Mouse (Mus musculus) midbrain, embryonic 12.5 days (tissue): Measurements from ENCODE around the gene Cnga2. TPM values are rescaled to one million over a fixed set of nuclear protein-coding genes. Genes with fewer than 3 reads are reported as not detected.

Experiments used
- ATAC-seq: fragments of 200-750 bp; cut with Nextera tagmentation; 2 replicates; pipeline ENCODE4 v1.8.0; 2017; ENCODE audit warnings: low read depth, moderate TSS enrichment, moderate library complexity; ENCODE audit not compliant: low FRiP score
- H3K27ac ChIP-seq: fragments of 300-500 bp; sonication (generic); replicated peaks from 2 replicates; pipeline ENCODE4 v1.5.1; 2016; ENCODE audit warnings: mild to moderate bottlenecking
- H3K27me3 ChIP-seq: fragments of 300-500 bp; sonication (generic); 2 replicates; pipeline ENCODE4 v1.6.1; 2016; ENCODE audit warnings: mild to moderate bottlenecking
- H3K36me3 ChIP-seq: fragments of 300-500 bp; sonication (generic); 2 replicates; pipeline ENCODE4 v1.6.1; 2016
- H3K4me1 ChIP-seq: fragments of 300-500 bp; sonication (generic); 2 replicates; pipeline ENCODE4 v1.6.1; 2016
- H3K4me2 ChIP-seq: fragments of 300-500 bp; sonication (generic); replicated peaks from 2 replicates; pipeline ENCODE4 v1.6.1; 2016; ENCODE audit warnings: mild to moderate bottlenecking, moderate library complexity
- H3K4me3 ChIP-seq: fragments of 300-500 bp; sonication (generic); 2 replicates; pipeline ENCODE4 v1.5.1; 2016; ENCODE audit warnings: mild to moderate bottlenecking
- H3K9ac ChIP-seq: fragments of 300-500 bp; sonication (generic); replicated peaks from 2 replicates; pipeline ENCODE4 v1.6.1; 2016; ENCODE audit warnings: mild to moderate bottlenecking, moderate library complexity
- H3K9me3 ChIP-seq: fragments of 300-500 bp; sonication (generic); 2 replicates; pipeline ENCODE4 v1.6.1; 2016; ENCODE audit warnings: mild to moderate bottlenecking
- WGBS: fragments of 180-500 bp; shearing (Covaris S2); methylation state at CpG from one replicate; pipeline ENCODE4 v1.1.7; 2016; 5-methylcytosine and 5-hydroxymethylcytosine counted together
- polyA plus RNA-seq: library from polyadenylated mRNA; unstranded; fragments of >200 nt; fragmentation: Nextera tagmentation; extraction: Ambion mirVana; gene quantifications from 2 replicates; pipeline ENCODE4 v1.2.1, GENCODE M21; 2016

Gene Cnga2
- polyA plus RNA-seq, 1 experiment from 2014 or later: not detected

GRCm38 (mm10) chrX:71983205-71983604, 8.4 kb upstream of the Cnga2 start:
- H3K4me2 ChIP-seq: no peak overlapping the region
- H3K9ac ChIP-seq: no peak overlapping the region
- no peak for ATAC-seq
- H3K27me3 ChIP-seq: no peaks in the 10 kb centered on the region
- WGBS: 81% methylated on average over 2 of the region's 2 CpGs
- no peak overlapping the region for H3K4me3 ChIP-seq
- H3K9me3 ChIP-seq: no peaks in the 10 kb centered on the region
- no peaks in the 10 kb centered on the region for H3K36me3 ChIP-seq
- no peak overlapping the region for H3K27ac ChIP-seq
- H3K4me1 ChIP-seq: no peaks in the 10 kb centered on the region

GRCm38 (mm10) chrX:71983775-71984174, 7.9 kb upstream of the Cnga2 start:
- ATAC-seq: no peak
- H3K27ac ChIP-seq: no peak overlapping the region
- no peak overlapping the region for H3K4me2 ChIP-seq
- no peak overlapping the region for H3K4me3 ChIP-seq
- no peaks in the 10 kb centered on the region for H3K27me3 ChIP-seq
- H3K4me1 ChIP-seq: no peaks in the 10 kb centered on the region
- 78% methylated on average over 1 of the region's 1 CpGs for WGBS
- no peaks in the 10 kb centered on the region for H3K9me3 ChIP-seq
- H3K9ac ChIP-seq: no peak overlapping the region
- no peaks in the 10 kb centered on the region for H3K36me3 ChIP-seq

- H3K4me2 ChIP-seq: no peak overlapping the region
- no peaks in the 10 kb centered on the region for H3K27me3 ChIP-seq
- no peak overlapping the region for H3K27ac ChIP-seq
- WGBS: 66% methylated on average over 1 of the region's 1 CpGs
- no peak for ATAC-seq
- H3K36me3 ChIP-seq: no peaks in the 10 kb centered on the region
- H3K4me1 ChIP-seq: no peaks in the 10 kb centered on the region
- H3K9ac ChIP-seq: no peak overlapping the region
- no peak overlapping the region for H3K4me3 ChIP-seq
- H3K9me3 ChIP-seq: no peaks in the 10 kb centered on the region
Observed at GRCm38 (mm10) chrX:71995972-71996371, 4.3 kb downstream of the Cnga2 start.

GRCm38 (mm10) chrX:72009930-72010329, 18.3 kb downstream of the Cnga2 start:
- H3K9me3 ChIP-seq: no peaks in the 10 kb centered on the region
- no peak overlapping the region for H3K9ac ChIP-seq
- no peak overlapping the region for H3K4me3 ChIP-seq
- no peaks in the 10 kb centered on the region for H3K36me3 ChIP-seq
- no peaks in the 10 kb centered on the region for H3K4me1 ChIP-seq
- no peak for ATAC-seq
- no peak overlapping the region for H3K27ac ChIP-seq
- no peak overlapping the region for H3K4me2 ChIP-seq
- H3K27me3 ChIP-seq: no peaks in the 10 kb centered on the region

DNA sequence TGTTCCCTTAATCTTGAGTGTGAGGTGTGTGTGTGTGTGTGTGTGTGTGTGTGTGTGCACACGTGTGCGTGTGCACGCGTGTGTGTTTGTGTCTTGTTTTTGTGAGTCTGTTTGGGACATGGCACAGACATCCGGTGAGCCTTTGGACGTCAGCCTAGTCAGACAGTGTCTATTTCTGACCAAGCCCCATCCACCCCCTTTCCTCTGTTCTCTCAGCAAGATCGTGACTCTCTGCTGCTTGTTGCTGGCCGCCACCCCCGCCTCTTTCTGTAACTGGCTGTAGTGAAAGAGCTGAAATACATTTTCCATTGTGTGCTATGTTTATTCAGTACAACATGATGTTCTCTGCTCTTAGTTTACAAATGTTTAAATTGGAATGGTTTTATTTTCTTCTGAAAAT, 20.6 kb downstream of the Cnga2 start:
- no peak overlapping the region for H3K9ac ChIP-seq
- no peak for ATAC-seq
- 75% methylated on average over 9 of the region's 9 CpGs for WGBS
- H3K4me3 ChIP-seq: no peak overlapping the region
- H3K27ac ChIP-seq: no peak overlapping the region
- H3K9me3 ChIP-seq: no peaks in the 10 kb centered on the region
- no peaks in the 10 kb centered on the region for H3K4me1 ChIP-seq
- no peaks in the 10 kb centered on the region for H3K36me3 ChIP-seq
- no peak overlapping the region for H3K4me2 ChIP-seq
- no peaks in the 10 kb centered on the region for H3K27me3 ChIP-seq

DNA sequence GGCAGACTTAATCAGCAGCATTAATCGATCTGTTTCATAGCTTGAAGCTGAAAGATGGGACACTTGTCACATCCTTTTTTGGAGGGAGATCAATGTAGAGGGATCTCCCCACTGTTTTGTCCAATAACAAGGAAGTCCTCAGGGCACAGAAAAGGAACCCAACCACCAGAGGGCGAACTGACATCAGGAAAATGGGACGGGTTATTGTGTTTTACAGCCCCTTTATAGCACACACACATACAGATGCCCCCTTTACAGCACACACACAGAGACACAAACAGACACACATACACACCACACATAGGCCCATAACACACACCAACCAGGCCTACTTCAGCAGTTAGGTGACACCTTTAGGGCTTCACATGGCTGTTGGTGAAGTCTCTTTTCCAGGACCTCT, 21.2 kb downstream of the Cnga2 start:
- WGBS: 33% methylated on average over 3 of the region's 3 CpGs
- Histone ChIP-seq H3K4me3 (no peak overlapping the region), H3K4me2 (no peak overlapping the region), H3K9ac (no peak overlapping the region), H3K4me1 (no peaks in the 10 kb centered on the region), H3K9me3 (no peaks in the 10 kb centered on the region), H3K27ac (no peak overlapping the region), H3K36me3 (no peaks in the 10 kb centered on the region), H3K27me3 (no peaks in the 10 kb centered on the region)
- no peak for ATAC-seq

GRCm38 (mm10) chrX:72022241-72022640, 30.6 kb downstream of the Cnga2 start:
- Histone ChIP-seq H3K27ac (no peak overlapping the region), H3K9ac (no peak overlapping the region), H3K4me1 (no peaks in the 10 kb centered on the region), H3K4me2 (no peak overlapping the region), H3K27me3 (no peaks in the 10 kb centered on the region), H3K4me3 (no peak overlapping the region), H3K9me3 (no peaks in the 10 kb centered on the region), H3K36me3 (no peaks in the 10 kb centered on the region)
- ATAC-seq: no peak
- WGBS: 81% methylated on average over 1 of the region's 1 CpGs

DNA sequence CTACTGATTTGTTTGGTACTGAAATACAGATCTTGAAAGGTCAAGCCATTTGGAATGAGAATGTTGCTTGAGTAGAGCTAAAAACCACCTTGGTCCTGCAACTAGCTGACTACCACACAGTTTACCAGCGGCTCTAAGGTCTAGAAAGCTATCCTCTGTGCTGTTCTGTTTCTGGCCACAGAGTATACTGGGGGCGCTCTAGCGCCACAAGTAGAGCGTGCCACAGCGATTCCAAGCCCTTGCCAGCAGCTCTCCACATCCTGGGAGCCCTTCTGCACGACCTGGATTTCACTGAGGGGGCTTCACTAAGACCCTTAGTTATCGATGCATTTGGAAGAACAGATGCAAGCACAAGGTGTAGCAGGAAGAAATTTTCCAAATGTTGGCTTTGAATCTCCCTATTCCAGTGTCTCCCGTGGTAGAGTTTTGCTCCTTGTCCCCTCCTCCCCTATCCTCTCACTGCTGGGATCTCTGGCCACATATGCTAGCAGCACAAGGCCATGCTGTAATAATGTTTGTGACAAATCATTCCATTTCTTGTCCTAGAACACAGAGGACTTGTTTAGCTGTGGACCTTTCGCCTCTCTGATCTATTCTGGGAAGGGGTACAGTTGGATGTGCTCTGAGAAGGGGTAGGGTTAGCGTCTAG, 31.2 kb downstream of the Cnga2 start:
- H3K9ac ChIP-seq: no peak overlapping the region
- WGBS: 40% methylated on average over 10 of the region's 10 CpGs
- H3K4me1 ChIP-seq: no peaks in the 10 kb centered on the region
- H3K36me3 ChIP-seq: no peaks in the 10 kb centered on the region
- no peaks in the 10 kb centered on the region for H3K9me3 ChIP-seq
- ATAC-seq: no peak
- H3K4me3 ChIP-seq: no peak overlapping the region
- H3K27ac ChIP-seq: no peak overlapping the region
- H3K4me2 ChIP-seq: no peak overlapping the region
- H3K27me3 ChIP-seq: no peaks in the 10 kb centered on the region

DNA sequence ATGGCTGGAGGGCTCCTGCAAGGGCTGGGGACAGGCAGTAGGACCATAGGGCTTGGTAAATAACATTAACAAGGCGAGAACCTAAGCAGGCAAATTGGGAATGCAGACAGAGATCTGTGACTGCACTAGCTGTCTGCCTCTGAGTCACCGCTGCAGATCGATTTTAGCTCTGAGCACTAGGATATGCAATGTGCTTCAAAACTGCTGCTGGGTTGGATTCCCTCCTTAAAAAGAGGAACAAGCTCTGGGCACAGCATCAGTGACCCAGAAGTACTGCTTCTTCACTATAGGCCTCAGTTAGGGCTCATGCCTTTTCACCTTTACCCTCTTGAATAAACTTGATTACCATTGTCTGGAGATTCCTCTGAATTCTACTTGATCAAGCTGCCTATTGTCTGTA, 31.9 kb downstream of the Cnga2 start:
- H3K4me2 ChIP-seq: no peak overlapping the region
- H3K27ac ChIP-seq: no peak overlapping the region
- no peaks in the 10 kb centered on the region for H3K4me1 ChIP-seq
- H3K27me3 ChIP-seq: no peaks in the 10 kb centered on the region
- 77% methylated on average over 3 of the region's 3 CpGs for WGBS
- no peak overlapping the region for H3K9ac ChIP-seq
- no peaks in the 10 kb centered on the region for H3K9me3 ChIP-seq
- ATAC-seq: no peak
- H3K36me3 ChIP-seq: no peaks in the 10 kb centered on the region
- no peak overlapping the region for H3K4me3 ChIP-seq

GRCm38 (mm10) chrX:72044056-72044455, 52.4 kb downstream of the Cnga2 start:
- no peaks in the 10 kb centered on the region for H3K9me3 ChIP-seq
- WGBS: 62% methylated on average over 3 of the region's 3 CpGs
- H3K4me1 ChIP-seq: no peaks in the 10 kb centered on the region
- H3K4me2 ChIP-seq: no peak overlapping the region
- no peak for ATAC-seq
- H3K27me3 ChIP-seq: no peaks in the 10 kb centered on the region
- H3K9ac ChIP-seq: no peak overlapping the region
- H3K27ac ChIP-seq: no peak overlapping the region
- H3K36me3 ChIP-seq: no peaks in the 10 kb centered on the region
- H3K4me3 ChIP-seq: no peak overlapping the region

GRCm38 (mm10) chrX:72047918-72048317, 56.3 kb downstream of the Cnga2 start:
- Histone ChIP-seq H3K4me2 (no peak overlapping the region), H3K9ac (no peak overlapping the region), H3K4me1 (no peaks in the 10 kb centered on the region), H3K9me3 (no peaks in the 10 kb centered on the region), H3K27me3 (no peaks in the 10 kb centered on the region), H3K4me3 (no peak overlapping the region), H3K36me3 (no peaks in the 10 kb centered on the region), H3K27ac (no peak overlapping the region)
- 84% methylated on average over 2 of the region's 2 CpGs for WGBS
- ATAC-seq: no peak
